Mouse (Mus musculus): Measurements from ENCODE around the gene Arhgef28.

Arhgef28 gene

DNA sequence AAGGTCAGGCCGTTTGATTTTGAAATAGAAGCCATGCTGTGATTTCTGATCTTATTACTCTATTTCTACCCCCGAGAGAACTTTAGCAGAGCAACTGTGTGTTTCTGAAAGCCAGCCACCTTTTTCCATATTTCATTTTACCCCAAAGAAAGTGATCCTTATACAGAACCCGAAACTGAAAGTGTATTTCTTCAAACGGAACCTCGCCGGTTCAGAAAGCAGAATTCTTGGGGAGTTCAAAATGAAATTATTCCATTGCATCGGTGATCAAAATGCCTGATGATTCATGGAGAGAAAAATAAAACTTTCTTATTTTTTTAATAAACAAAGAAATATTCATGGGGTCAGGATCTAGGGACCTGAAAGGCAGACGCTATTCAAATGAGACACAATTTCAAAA, 303.4 kb downstream of the Arhgef28 start:
- WGBS: 69% methylated on average over 8 of the region's 8 CpGs

DNA sequence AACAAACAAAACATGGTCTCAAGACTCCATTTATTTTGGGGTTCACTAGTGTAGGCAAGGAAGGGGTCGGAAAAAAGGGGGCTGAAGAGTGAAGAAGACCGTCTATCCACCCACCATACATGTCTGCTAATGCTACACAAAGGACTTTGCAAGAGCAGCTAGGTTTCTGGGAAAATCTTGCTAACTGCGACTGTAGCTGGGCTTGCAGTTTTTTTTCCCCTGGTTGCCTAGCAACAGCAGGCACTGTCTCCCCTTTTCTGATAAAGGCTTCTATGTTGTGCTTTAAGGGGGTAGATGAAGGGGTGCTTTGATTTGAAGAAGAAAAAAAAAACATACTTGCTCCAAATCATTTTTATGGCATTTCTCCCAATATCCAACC, 305.9 kb downstream of the Arhgef28 start:
- 26% methylated on average over 3 of the region's 3 CpGs for WGBS

DNA sequence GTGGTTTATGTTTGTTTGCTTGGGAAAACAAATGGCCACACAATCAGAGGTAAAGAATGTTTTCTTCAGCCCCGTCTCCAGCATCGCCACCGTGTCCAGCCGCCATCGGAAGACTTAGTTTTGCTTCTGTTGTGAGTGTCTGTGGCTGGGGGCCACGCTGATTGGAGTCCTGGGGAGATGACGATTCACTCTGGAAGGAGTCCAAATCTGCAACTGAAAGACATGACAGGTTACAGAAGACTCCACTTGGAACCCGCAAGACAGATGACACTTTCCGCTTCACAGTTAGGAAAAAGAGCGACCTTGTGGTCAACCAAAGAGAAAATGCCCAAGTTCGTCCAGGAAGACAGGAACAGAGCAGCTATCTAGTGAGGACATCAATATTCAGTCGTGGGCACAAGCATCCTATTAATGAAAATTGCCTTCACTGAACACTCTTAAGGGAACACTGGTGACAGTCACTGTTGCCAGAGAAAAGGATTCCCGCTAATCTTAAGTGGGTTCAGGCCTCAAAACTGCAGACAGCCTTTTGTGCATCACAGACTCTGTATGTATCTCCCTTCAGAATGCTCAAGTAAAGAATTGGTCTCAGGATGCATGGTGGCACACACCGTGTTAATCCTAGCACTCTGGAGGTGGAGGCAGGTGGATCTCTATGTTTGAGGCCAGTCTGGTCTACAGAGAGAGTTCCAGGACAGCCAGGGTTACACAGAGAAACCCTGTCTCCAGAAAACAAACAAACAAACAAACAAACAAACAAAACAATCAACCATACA, 306.4 kb downstream of the Arhgef28 start:
- 61% methylated on average over 14 of the region's 14 CpGs for WGBS

DNA sequence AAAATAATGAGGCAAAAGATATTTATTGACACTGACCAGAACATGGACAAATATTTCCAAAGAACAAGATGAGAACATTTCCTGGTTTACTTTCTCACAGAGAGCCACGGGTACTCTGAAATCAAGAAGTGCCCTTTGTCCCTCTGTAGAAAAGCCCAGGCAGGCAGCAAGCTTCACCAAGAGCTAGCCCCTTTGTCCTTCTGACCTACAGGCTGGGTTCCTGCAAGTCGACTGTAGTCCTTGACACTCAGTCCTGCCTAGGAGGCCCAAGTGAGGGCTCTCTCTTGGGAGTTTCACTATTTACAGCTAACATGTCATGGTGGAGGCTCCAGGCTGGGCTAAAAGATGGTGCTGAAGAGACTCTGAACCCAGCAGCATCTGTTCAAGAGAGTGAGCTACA, 307.6 kb downstream of the Arhgef28 start:
- 75% methylated on average over 2 of the region's 2 CpGs for WGBS

DNA sequence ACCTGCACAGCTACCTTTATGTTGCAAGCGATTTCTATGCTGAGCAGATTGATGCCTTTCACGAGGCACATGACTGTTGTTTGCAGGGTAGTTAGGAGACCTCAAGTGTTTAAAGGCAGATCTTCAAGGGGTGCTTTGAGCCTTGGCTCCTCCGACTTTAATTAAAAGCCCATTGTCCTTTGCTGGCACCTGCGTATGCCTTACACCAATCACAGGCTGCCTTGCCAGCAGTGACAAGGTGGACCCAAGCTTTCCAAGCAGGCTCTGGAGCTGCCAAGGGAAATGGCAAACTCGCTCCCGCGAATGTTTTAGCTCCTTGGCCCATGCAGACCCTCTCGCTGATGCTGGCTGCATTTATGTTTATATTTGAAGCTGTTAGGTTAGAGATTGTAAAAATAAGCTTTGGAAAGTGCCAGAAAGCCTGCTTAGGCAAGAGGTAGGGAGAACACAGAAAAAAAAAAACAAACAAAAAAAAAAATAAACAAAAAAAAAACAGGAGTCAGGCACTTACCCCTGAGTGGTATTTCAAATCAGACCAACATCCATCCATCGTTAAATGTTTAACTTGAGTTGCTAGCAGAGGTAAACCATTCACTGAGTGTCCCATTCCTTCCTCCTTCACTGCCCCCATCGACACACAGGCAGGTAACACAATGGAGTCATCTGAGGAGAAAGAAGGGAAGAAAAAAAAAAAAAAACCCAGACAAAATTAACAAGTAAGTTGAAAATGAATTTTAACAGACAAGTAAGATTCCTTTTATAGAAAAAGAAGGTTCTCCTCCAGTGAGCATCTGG, 313.0 kb downstream of the Arhgef28 start:
- 30% methylated on average over 10 of the region's 10 CpGs for WGBS

DNA sequence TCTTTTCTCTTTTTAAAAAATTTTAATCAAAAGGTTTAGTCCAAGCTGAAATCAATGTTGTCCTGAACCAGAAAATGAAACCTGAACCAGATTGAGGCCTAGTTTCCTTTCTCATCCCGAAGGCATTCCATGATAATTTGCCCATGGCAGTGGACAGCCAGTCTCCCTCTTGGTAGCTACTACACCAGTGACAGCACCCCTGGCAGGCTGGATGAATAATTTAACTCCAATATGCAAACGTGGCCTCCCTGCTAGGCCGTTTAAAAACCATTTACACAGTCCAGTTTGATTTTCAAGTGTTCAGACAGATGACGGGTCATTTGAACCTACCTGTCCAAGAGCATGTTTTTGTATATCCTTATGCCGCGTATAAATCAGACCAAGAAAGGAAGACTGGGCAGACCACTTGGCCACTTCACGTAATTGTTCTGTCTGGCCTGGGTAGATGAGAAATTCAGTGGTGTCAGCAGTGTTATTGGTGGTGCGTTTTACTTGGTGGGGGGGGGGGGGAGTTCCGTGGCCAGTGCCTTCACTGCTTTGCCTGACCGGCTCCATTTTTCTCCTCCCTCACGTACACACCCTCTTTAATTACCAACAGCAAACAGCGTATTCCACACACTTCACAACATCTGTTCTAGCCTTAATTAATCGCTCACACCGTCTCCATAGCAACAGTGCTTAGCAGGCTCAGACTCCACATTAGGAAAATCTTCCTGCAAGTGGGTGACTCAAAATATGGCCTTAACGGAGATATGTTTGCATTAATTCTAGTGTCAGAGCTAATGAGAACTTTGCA, 314.0 kb downstream of the Arhgef28 start:
- WGBS: 36% methylated on average over 15 of the region's 15 CpGs

DNA sequence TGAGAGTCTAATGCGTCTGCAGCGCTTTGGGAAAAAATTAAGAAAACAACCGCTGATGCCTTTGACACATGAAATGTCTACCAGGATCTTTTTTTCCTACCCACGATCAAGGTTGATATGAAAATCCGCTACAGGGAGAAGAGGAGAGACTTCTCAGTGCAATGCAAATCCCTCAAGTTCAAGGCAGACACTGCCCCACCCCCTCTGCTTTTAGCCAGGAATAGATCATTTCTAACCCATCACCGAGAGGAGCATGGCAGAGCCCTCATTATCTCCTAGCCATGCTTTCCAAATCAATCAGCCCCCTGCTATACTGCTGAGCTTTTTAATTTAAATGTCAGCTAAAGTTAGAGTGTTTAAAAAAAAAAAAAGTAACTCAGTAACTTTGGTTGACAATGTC, 318.2 kb downstream of the Arhgef28 start:
- 65% methylated on average over 6 of the region's 6 CpGs for WGBS

DNA sequence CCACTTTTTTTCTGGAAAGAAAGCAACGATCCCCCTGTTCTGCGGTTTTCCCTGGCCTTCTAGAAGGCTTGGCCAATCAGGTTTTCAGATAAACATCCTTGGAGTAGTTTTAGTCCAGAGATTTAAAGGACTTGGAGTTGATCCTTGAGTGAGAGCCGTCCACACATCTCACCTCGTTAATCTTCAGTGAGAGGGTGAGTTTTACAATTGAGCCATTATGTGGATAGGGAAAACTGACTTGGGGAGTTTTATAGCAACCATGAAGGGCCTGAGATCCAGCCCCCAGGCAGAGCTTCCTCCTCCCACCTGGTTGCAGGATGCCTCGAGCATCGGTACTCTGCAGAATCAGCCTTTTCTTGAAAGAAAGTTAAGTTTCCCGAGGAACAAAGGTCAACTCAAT, 318.7 kb downstream of the Arhgef28 start:
- WGBS: 61% methylated on average over 7 of the region's 7 CpGs

DNA sequence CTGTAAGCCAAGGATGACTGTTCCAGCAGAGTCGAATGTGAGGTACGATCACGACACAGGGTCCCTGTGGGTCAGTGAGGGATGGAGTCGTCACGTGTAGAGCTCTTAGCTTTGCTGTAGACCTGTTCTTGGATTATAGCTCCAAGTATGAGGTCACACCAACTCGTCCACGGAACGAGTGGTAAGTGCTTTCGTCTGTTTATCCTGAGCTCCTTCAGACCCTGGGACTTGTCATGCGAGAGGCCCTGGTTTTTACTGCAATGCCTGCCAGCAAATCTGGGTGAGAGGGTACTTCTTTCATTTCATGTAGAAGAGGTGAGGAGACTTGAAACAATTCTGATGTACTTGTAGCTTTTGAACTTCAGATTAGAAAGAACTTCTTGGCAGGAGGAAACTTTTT, 322.6 kb downstream of the Arhgef28 start:
- WGBS: 92% methylated on average over 10 of the region's 10 CpGs

DNA sequence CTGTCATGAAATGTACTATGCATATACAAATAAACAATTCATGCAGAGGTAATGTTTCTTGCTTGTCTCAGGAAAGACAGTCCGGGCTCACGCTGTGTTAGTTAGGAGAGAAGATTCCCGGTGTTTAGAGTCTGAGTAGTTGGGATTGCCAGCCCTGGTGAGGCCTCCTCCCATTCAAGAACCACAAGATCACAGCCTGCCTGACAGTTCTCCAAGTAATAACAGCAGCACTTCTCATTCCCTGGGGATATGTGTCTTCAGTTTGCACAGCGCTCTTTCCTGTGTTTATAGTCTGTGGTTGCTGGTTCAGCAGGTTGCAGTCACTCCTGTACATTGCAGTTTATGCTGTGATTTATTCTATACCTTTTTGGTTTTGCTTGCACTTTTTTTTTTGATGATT, 329.8 kb downstream of the Arhgef28 start:
- WGBS: 76% methylated on average over 4 of the region's 4 CpGs

DNA sequence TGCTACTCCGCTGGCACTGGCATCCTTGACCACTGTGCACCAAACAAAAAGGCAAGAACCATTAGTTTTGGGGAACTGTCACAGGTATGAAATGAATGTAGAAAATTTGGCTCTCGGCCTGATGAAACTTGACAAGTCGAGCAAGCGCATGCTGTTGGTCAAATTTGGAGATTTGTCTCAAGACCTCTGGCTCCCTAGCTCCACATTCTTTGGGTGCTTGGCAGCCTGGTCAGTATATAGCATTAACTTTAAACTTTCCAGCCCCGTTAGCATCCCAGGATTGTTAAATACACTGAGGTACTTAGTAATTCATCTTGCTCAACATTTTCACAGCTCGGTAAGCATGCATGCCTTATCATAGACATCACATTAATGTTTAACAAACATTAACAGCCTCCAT, 330.2 kb downstream of the Arhgef28 start:
- WGBS: 94% methylated on average over 6 of the region's 6 CpGs

DNA sequence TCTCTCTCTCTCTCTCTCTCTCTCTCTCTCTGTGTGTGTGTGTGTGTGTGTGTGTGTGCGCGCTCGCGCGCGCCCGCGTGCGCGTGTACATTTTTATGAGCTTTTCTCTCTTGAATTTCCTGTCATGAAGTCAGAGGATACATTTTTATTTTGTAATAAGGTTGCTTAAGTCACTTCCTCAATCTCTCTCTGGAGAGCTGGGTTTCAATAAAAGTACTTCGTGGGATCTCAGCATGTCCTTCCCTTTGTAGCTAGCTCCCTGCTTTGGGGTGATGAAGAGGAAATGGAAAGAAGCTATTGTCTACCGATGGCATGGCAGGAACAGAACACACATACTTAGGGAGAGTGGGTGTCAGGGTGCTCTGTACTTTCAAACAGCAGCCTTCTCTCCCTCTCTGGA, 336.8 kb downstream of the Arhgef28 start:
- WGBS: 82% methylated on average over 12 of the region's 12 CpGs

DNA sequence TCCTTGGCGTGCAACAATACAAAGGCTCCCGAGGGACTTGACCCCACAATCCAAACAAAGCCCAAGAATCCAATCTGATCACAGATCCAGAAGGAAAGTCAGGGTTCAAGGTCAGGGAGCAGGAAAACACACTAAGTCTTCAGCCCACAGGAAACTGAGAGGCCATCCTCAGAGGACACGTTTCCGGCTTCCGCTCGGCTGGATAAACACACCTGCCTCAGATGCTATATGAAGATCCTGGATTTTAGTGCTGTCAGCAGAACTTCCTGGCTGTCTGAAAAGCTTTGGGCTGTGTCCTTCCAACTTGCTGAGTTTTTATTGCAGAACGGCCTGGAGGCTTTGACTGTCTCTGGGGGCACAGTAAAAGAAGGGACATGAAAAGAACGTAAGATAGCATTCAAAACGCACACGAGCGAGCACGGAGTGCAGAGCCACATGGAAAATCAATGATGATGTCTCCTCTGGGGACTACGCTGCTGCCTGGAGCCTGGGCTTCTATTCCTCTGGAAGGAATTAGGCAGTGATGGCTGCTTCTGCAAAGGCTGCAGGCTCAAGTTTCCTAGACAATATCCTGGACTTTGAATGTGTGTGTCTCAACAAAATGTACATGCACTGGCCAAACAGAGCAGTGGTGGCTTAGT, 338.8 kb downstream of the Arhgef28 start:
- 84% methylated on average over 13 of the region's 13 CpGs for WGBS

DNA sequence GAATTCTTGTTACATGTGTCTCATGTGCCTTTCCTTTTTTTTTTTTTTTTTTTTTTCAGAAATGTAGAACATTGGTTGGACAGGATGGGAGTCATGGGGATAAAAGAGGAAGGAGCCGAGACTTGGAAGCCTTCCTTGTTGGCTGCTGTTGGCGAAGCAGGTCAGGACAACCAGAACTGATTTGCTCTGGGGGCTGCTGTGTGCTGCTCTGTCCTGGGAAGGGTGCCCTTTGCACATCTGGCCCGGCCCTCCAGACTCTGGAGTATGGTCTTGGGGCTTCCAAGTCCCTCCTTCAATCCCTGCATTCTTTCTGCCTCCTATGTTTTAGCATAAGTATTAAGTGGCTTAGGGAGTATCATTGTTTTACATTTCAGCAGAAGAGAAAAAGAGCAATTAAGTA, 347.2 kb downstream of the Arhgef28 start:
- WGBS: 92% methylated on average over 3 of the region's 3 CpGs

DNA sequence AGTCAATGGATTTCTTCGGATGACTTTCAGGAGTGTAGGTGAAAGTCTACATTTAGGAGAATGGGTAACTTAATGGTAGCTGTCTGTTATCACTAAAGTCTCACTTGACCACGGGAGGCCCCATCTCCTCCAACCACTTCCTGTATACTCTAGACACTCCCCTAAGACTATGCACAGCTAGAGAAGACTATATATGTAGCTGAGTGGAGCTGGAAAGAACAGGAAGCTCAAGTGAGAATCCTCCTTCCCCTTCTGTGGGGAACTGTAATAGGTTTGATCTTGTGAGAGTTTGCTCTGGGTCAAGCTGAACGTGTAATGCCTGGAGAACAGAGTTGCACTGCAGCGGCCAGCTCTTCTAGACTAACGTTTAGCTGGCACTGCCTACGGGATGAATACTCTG, 348.4 kb downstream of the Arhgef28 start:
- WGBS: 80% methylated on average over 6 of the region's 6 CpGs

DNA sequence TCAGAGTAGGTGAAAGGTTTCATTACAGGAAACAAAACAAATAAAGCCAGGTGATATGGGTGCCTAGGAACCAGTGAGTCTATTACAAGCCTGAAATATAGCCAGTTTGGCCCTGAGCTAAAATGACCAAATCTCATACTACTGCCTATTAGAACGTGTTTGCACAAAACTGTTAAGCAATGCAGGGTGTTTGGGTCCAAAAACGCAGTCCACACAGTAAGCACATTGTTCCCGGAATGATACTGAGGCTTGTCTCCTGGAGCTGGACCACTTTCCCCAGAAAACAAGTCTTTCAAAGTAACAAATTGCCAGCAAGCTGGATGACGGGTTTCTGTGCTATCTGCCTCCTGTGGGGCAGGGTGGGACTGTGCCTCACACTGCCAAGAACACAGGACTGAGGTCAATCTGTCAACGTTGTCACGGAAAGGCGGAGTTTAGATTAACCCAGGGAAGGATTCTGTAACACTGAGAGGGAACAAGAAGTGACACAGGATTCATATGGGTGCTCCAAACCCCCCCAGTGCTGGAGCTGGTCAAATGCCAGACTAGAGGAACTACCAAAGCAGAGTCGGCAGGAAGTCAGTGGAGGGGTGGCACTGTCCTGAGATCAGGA, 352.8 kb downstream of the Arhgef28 start:
- 50% methylated on average over 8 of the region's 8 CpGs for WGBS

All from cerebral cortex, adult 2 months (tissue).